Mouse (Mus musculus): ENCODE results near the gene Arhgap20. TPM values are rescaled to one million over a fixed set of nuclear protein-coding genes. Genes with fewer than 3 reads are reported as not detected.

Gene Arhgap20
- total RNA-seq (2021), result 1 to 10 TPM; 3.5 to 5.0 TPM
- long read RNA-seq, experiment 1, partial matches to known transcripts, result 0 of 1 reads
- long read RNA-seq, experiment 1, other reads (novel, unspliced or antisense), result 1 of 1 reads
- long read RNA-seq, experiment 2, result 0 reads

GRCm38 (mm10) chr9:51764921-51765416, at the start of gene Arhgap20:
TSS of gene Arhgap20 (plus strand) at chr9:51765337.
- DNase-seq, result peak; percentile 90

- no peak for DNase-seq
These were observed 46.3 kb upstream of the Arhgap20 start for GRCm38 (mm10) chr9:51718793-51719192.

GRCm38 (mm10) chr9:51727960-51728359, 37.2 kb upstream of the Arhgap20 start:
- DNase-seq, result peak; percentile 70

- no peak for DNase-seq
These were observed 29.7 kb upstream of the Arhgap20 start for GRCm38 (mm10) chr9:51735180-51736034.

GRCm38 (mm10) chr9:51736750-51737368, 28.3 kb upstream of the Arhgap20 start:
- no peak for DNase-seq

- no peak for DNase-seq
These were observed 26.8 kb upstream of the Arhgap20 start for GRCm38 (mm10) chr9:51738349-51738748.

- no peak for DNase-seq
These were observed 25.3 kb upstream of the Arhgap20 start for GRCm38 (mm10) chr9:51739826-51740225.

GRCm38 (mm10) chr9:51750144-51750543, 15.0 kb upstream of the Arhgap20 start:
- no peak for DNase-seq

GRCm38 (mm10) chr9:51761003-51761402, 4.1 kb upstream of the Arhgap20 start:
- no peak for DNase-seq

- DNase-seq, result peak; percentile 8
These were observed 879 bp upstream of the Arhgap20 start for GRCm38 (mm10) chr9:51764041-51764875.

- peak; percentile 42 for DNase-seq
These were observed 459 bp downstream of the Arhgap20 start for GRCm38 (mm10) chr9:51765417-51766174.

- peak; percentile 29 for DNase-seq
These were observed 1.3 kb downstream of the Arhgap20 start for GRCm38 (mm10) chr9:51766175-51767062.

- DNase-seq, result no peak
These were observed 9.1 kb downstream of the Arhgap20 start for GRCm38 (mm10) chr9:51774201-51774600.

- DNase-seq, result no peak
These were observed 11.3 kb downstream of the Arhgap20 start for GRCm38 (mm10) chr9:51776459-51776858.

GRCm38 (mm10) chr9:51777180-51777579, 12.0 kb downstream of the Arhgap20 start:
- DNase-seq, result peak; percentile 21

- no peak for DNase-seq
These were observed 14.1 kb downstream of the Arhgap20 start for GRCm38 (mm10) chr9:51779232-51779631.

GRCm38 (mm10) chr9:51781092-51781491, 16.0 kb downstream of the Arhgap20 start:
- DNase-seq, result no peak

- no peak for DNase-seq
These were observed 22.2 kb downstream of the Arhgap20 start for GRCm38 (mm10) chr9:51787380-51787779.

- DNase-seq, result no peak
These were observed 23.3 kb downstream of the Arhgap20 start for GRCm38 (mm10) chr9:51788466-51788865.

GRCm38 (mm10) chr9:51795206-51795605, 30.1 kb downstream of the Arhgap20 start:
- peak; percentile 53 for DNase-seq
